Mouse (Mus musculus) layer of hippocampus, postnatal 36 days (tissue): Measurements from ENCODE around the gene Grk2. TPM values are rescaled to one million over a fixed set of nuclear protein-coding genes. Genes with fewer than 3 reads are reported as not detected.

Experiments used
- DNase-seq, 2 experiments: peaks; one replicate each; pipeline ENCODE4 v3.0.0; 2022
- total RNA-seq, 2 experiments: library from RNA; stranded (reverse); gene quantifications; 2 replicates each; pipeline ENCODE4 v1.2.3; 2021

Gene Grk2
- 100 to 1,000 TPM; 195 to 208 TPM for total RNA-seq

DNA sequence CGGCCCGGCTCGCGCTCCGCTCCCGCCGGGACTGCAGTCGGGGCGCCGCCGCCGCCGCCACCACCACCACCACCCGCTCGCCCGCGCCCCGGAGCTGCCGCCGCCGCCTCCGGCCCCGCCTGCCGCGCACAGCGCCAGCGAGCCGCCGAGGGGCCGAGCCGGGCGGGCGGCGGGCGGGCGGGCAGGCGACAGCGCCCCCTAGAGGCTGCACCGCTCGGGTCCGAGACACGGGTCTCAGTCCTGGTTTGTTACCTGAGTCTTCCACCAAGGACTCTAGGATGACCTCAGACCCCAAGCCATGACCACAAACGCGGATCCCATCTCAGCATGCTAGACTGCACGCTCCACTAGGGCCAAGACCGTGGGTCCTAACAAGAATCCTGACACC lies at the start of gene Grk2:
Gene Grk2, minus strand, starts transcription at position 33 of the 388 bp plus-strand sequence.
- peak; percentile 79 to 80 for DNase-seq

GRCm38 (mm10) chr19:4349455-4349854 lies 43.4 kb upstream of the Grk2 start:
- no peak for DNase-seq

DNA sequence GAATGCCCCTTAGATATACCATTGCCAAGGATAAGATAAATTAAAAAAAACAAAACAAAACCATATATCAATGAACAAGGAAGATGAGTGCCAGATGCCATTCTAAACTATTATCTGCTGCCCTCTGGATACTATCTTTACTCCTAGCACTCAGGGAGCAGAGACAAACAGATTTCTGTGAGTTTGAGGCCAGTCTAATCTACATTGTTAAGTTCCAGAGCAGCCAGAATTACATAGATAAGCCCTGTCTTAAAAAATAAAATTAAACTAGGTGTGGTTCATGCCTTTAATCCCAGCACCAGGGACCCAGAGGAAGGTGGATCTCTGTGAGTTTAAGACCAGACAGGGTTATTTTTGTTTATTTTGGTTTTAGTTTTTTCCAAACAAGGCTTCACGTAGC lies 40.5 kb upstream of the Grk2 start:
- no peak for DNase-seq

GRCm38 (mm10) chr19:4338162-4338561 lies 32.1 kb upstream of the Grk2 start:
- DNase-seq = no peak

GRCm38 (mm10) chr19:4333791-4334190 lies 27.8 kb upstream of the Grk2 start:
- DNase-seq = peak; percentile 95

- DNase-seq = no peak
Observed at GRCm38 (mm10) chr19:4333100-4333775, 27.2 kb upstream of the Grk2 start.

DNA sequence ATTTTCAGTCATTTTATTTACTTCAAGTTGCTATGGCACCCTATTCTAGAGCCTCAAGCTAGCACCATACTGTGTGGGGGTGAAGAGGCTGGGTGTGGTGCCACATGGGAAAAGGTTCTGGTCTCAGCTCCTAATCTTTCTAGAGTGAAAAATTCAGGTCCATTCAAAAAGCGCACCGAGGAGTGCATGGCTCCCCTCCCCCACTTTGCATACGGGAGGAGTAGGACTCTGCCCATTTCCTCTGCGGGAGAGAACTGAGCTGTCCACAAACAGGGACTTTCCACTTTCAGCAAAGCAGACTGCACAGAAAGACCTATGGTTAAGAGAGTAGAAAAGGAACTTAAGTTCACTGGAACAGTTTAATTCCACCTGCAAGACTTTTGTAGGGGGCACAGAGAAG lies 26.6 kb upstream of the Grk2 start:
- peak; percentile 23 to 46 for DNase-seq

DNA sequence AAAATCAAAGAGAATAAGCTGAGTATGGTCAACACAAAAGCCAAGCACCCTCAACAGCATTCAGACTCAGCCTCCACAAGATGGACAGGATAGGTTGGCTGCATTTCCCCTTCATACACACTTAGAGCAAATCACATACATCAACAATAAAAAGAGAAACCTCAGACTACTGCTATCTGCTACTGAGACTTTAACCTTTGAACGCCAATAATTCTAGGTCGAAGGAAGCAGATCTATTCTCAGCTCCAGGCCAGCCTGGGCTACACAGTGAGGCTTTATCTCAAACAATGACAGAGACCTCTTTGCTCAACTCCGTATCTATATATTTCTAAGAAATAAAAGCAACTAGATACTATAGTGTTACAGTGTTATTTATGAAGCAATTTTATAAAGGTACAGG lies 25.3 kb upstream of the Grk2 start:
- no peak for DNase-seq

GRCm38 (mm10) chr19:4330603-4331002 lies 24.6 kb upstream of the Grk2 start:
- no peak for DNase-seq

DNA sequence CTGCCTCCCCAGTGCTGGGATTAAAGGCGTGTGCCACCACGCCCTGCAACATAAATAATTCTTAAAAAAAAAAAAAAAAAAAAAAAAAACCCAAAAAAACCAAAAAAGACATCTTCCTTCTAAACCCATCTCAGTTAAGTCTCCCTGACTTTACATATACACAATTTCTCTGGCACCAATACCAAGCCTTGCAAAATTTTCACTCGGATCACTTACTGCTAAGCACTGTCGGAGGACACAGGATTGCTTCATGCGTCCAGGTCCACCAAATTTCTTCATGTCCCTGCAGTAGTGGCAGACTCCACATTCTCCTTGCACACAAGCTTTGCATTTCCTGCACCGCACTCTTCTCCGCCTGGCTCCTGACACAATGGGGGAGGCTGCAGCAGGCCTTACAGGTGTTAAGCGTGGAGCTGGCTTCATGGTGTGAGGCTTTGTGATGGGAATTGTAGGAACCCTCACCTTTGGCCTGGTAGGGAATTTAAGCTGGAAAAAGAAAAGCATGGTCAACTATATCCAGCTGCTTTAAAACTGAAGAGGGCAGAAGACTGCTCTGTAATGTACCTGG lies 22.8 kb upstream of the Grk2 start:
- no peak for DNase-seq

GRCm38 (mm10) chr19:4326881-4327280 lies 20.9 kb upstream of the Grk2 start:
- no peak for DNase-seq

DNA sequence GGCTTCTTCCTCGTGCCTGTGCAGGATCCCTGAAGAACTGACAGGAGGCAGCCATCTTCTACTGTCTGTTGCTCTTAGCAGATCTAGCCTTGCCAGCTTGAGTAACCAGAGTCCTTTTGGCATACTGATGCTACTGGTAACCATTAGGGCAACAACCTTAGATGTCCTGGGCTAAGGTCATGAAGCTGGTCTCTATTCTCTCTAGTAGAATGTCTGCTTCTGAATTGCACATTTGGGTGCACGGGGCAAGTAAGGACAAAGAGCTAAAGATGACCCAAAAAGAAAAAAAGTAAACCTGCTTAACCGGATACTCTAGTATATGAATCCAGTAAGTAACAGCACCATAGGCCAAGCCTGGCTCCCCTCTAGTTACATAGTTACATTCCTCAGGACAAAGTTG lies 20.1 kb upstream of the Grk2 start:
- DNase-seq = no peak

GRCm38 (mm10) chr19:4322134-4322533 lies 16.1 kb upstream of the Grk2 start:
- no peak for DNase-seq

DNA sequence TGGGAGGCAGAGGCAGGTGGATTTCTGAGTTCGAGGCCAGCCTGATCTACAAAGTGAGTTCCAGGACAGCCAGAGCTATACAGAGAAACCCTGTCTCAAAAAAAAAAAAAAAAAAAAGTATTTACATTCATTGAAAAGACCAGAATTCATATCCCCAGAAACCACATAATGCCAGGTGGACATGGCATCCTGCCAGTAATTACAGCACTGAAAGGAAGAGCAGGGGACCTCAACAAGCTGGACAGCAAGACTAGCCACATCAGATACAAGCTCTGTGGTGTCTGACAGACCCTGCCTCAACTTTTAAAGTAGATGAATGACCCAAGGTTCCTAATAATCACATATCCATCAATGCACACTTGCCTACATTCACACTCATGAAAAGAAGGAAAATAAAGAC lies 15.6 kb upstream of the Grk2 start:
- no peak for DNase-seq

GRCm38 (mm10) chr19:4319272-4319671 lies 13.2 kb upstream of the Grk2 start:
- DNase-seq = no peak

GRCm38 (mm10) chr19:4317181-4317580 lies 11.2 kb upstream of the Grk2 start:
- no peak for DNase-seq

GRCm38 (mm10) chr19:4315223-4315944 lies 9.4 kb upstream of the Grk2 start:
- DNase-seq = no peak

- DNase-seq = no peak
Observed at GRCm38 (mm10) chr19:4309776-4310185, 3.8 kb upstream of the Grk2 start.

- DNase-seq = no peak
Observed at GRCm38 (mm10) chr19:4309302-4309701, 3.3 kb upstream of the Grk2 start.

- peak; percentile 37 to 40 for DNase-seq
Observed at GRCm38 (mm10) chr19:4305491-4306189, 382 bp downstream of the Grk2 start.

GRCm38 (mm10) chr19:4304871-4305321 lies 1.1 kb downstream of the Grk2 start:
- no peak for DNase-seq

GRCm38 (mm10) chr19:4304251-4304821 lies 1.7 kb downstream of the Grk2 start:
- DNase-seq = no peak

- DNase-seq = no peak
Observed at GRCm38 (mm10) chr19:4303640-4303995, 2.4 kb downstream of the Grk2 start.
